Mouse (Mus musculus) limb, embryonic 13.5 days (tissue): Measurements from ENCODE around the gene Hoxa13. TPM values are rescaled to one million over a fixed set of nuclear protein-coding genes. Genes with fewer than 3 reads are reported as not detected.
A peak's percentile ranks its signal among the peaks of the same experiment; 100 is the strongest.

Experiments used
- ATAC-seq: fragments of 200-750 bp; cut with Nextera tagmentation; 2 replicates; pipeline ENCODE4 v1.8.0; 2017; ENCODE audit warnings: low read depth, moderate number of reproducible peaks, moderate TSS enrichment; ENCODE audit not compliant: low FRiP score
- H3K27ac ChIP-seq: fragments of 300-500 bp; sonication (generic); 2 replicates; pipeline ENCODE4 v1.5.1; 2015; ENCODE audit warnings: inconsistent platforms, mild to moderate bottlenecking, moderate library complexity
- H3K27me3 ChIP-seq: fragments of 300-500 bp; sonication (generic); 2 replicates; pipeline ENCODE4 v1.6.1; 2015; ENCODE audit warnings: mild to moderate bottlenecking, inconsistent platforms
- H3K36me3 ChIP-seq: fragments of 300-500 bp; sonication (generic); 2 replicates; pipeline ENCODE4 v1.6.1; 2015; ENCODE audit warnings: inconsistent platforms, mild to moderate bottlenecking, moderate library complexity
- H3K4me1 ChIP-seq: fragments of 300-500 bp; sonication (generic); 2 replicates; pipeline ENCODE4 v1.6.1; 2015; ENCODE audit warnings: inconsistent platforms
- H3K4me2 ChIP-seq: fragments of 300-500 bp; sonication (generic); replicated peaks from 2 replicates; pipeline ENCODE4 v1.6.1; 2015; ENCODE audit warnings: inconsistent platforms, mild to moderate bottlenecking, moderate library complexity
- H3K4me3 ChIP-seq: fragments of 300-500 bp; sonication (generic); 2 replicates; pipeline ENCODE4 v1.5.1; 2015; ENCODE audit warnings: moderate library complexity, mild to moderate bottlenecking, inconsistent platforms
- H3K9ac ChIP-seq: fragments of 300-500 bp; sonication (generic); 2 replicates; pipeline ENCODE4 v1.6.1; 2015; ENCODE audit warnings: mild to moderate bottlenecking, inconsistent platforms
- H3K9me3 ChIP-seq: fragments of 300-500 bp; sonication (generic); 2 replicates; pipeline ENCODE4 v1.6.1; 2016; ENCODE audit warnings: inconsistent platforms
- WGBS: fragments of 180-500 bp; shearing (Covaris S2); methylation state at CpG from one replicate; pipeline ENCODE4 v1.1.7; 2015; 5-methylcytosine and 5-hydroxymethylcytosine counted together
- polyA plus RNA-seq: library from polyadenylated mRNA; unstranded; fragments of >200 nt; fragmentation: Nextera tagmentation; extraction: Ambion mirVana; gene quantifications from 2 replicates; pipeline ENCODE4 v1.2.1, GENCODE M21; 2015

The Hoxa13 gene
- polyA plus RNA-seq, 1 experiment from 2014 or later: 24.5 TPM

- Histone ChIP-seq H3K4me1 (peaks cover 25% of the 10 kb centered on the region), H3K9me3 (no peaks in the 10 kb centered on the region), H3K27ac (peak overlapping the region; percentile 100), H3K36me3 (peaks cover 35% of the 10 kb centered on the region), H3K9ac (peak overlapping the region; percentile 100), H3K4me3 (peak overlapping the region; percentile 95), H3K27me3 (no peaks in the 10 kb centered on the region), H3K4me2 (peak overlapping the region; percentile 75)
- no peak for ATAC-seq
- WGBS: under 1% methylated on average over 18 of the region's 18 CpGs
Measured at GRCm38 (mm10) chr6:52232568-52232965, 28.1 kb downstream of the Hoxa13 start.

GRCm38 (mm10) chr6:52231885-52232567, 28.7 kb downstream of the Hoxa13 start:
- peak overlapping the region; percentile 100 for H3K9ac ChIP-seq
- no peak for ATAC-seq
- H3K4me2 ChIP-seq: peak overlapping the region; percentile 75
- H3K36me3 ChIP-seq: peaks cover 35% of the 10 kb centered on the region
- peaks cover 28% of the 10 kb centered on the region for H3K4me1 ChIP-seq
- H3K4me3 ChIP-seq: peak overlapping the region; percentile 95
- H3K9me3 ChIP-seq: no peaks in the 10 kb centered on the region
- peak overlapping the region; percentile 100 for H3K27ac ChIP-seq
- WGBS: under 1% methylated on average over 18 of the region's 18 CpGs
- no peaks in the 10 kb centered on the region for H3K27me3 ChIP-seq

- H3K9ac ChIP-seq: peak within 1 kb of the TSS; percentile 100
- under 1% methylated on average over 24 of the region's 36 CpGs for WGBS
Measured at GRCm38 (mm10) chr6:52230516-52231165, 30.0 kb downstream of the Hoxa13 start, which contains the start of gene Hoxa9. TSS of gene Hoxa9 (minus strand) at chr6:52231089.

GRCm38 (mm10) chr6:52229558-52230416, 30.9 kb downstream of the Hoxa13 start:
- H3K4me2 ChIP-seq: peak overlapping the region; percentile 89
- H3K4me1 ChIP-seq: peaks cover 12% of the 10 kb centered on the region
- H3K36me3 ChIP-seq: peaks cover 40% of the 10 kb centered on the region
- no peaks in the 10 kb centered on the region for H3K27me3 ChIP-seq
- peak overlapping the region; percentile 99 for H3K9ac ChIP-seq
- H3K9me3 ChIP-seq: no peaks in the 10 kb centered on the region
- peak overlapping the region; percentile 99 for H3K27ac ChIP-seq
- H3K4me3 ChIP-seq: peak overlapping the region; percentile 95
- under 1% methylated on average over 44 of the region's 44 CpGs for WGBS
- no peak for ATAC-seq

More at GRCm38 (mm10) chr6:52230516-52231165, 30.0 kb downstream of the Hoxa13 start, which contains the start of gene Hoxa9:
- no peaks in the 10 kb centered on the region for H3K9me3 ChIP-seq
- H3K4me3 ChIP-seq: peak within 1 kb of the TSS; percentile 95
- peaks cover 31% of the 10 kb centered on the region for H3K36me3 ChIP-seq
- peak within 1 kb of the TSS; percentile 89 for H3K4me2 ChIP-seq
- ATAC-seq: peak; percentile 25; the same call in 1 of the 2 replicates
- peak within 1 kb of the TSS; percentile 100 for H3K27ac ChIP-seq
- H3K4me1 ChIP-seq: peaks cover 19% of the 10 kb centered on the region
- H3K27me3 ChIP-seq: no peaks in the 10 kb centered on the region

- Histone ChIP-seq H3K36me3 (peaks cover 41% of the 10 kb centered on the region), H3K27ac (peak overlapping the region; percentile 99), H3K4me3 (peak overlapping the region; percentile 95), H3K27me3 (no peaks in the 10 kb centered on the region), H3K4me1 (peaks cover 12% of the 10 kb centered on the region), H3K9ac (peak overlapping the region; percentile 99), H3K4me2 (peak overlapping the region; percentile 89), H3K9me3 (no peaks in the 10 kb centered on the region)
- ATAC-seq: no peak
- under 1% methylated on average over 38 of the region's 38 CpGs for WGBS
Measured at GRCm38 (mm10) chr6:52228475-52229465, 31.9 kb downstream of the Hoxa13 start.

- WGBS: 3% methylated on average over 11 of the region's 11 CpGs
- peak overlapping the region; percentile 99 for H3K27ac ChIP-seq
- peaks cover 38% of the 10 kb centered on the region for H3K36me3 ChIP-seq
- peak overlapping the region; percentile 99 for H3K9ac ChIP-seq
- no peaks in the 10 kb centered on the region for H3K27me3 ChIP-seq
- H3K4me1 ChIP-seq: peaks cover 12% of the 10 kb centered on the region
- H3K9me3 ChIP-seq: no peaks in the 10 kb centered on the region
- no peak for ATAC-seq
- peak overlapping the region; percentile 86 for H3K4me3 ChIP-seq
- peak overlapping the region; percentile 93 for H3K4me2 ChIP-seq
Measured at GRCm38 (mm10) chr6:52227470-52228222, 33.0 kb downstream of the Hoxa13 start.

GRCm38 (mm10) chr6:52226569-52227257, 34.0 kb downstream of the Hoxa13 start:
- 1% methylated on average over 26 of the region's 26 CpGs for WGBS
- H3K36me3 ChIP-seq: peaks cover 29% of the 10 kb centered on the region
- H3K27ac ChIP-seq: peak overlapping the region; percentile 99
- H3K4me1 ChIP-seq: peaks cover 18% of the 10 kb centered on the region
- peak overlapping the region; percentile 99 for H3K9ac ChIP-seq
- H3K4me3 ChIP-seq: peak overlapping the region; percentile 86
- H3K4me2 ChIP-seq: peak overlapping the region; percentile 93
- peak; percentile 3; the same call in 1 of the 2 replicates for ATAC-seq
- no peaks in the 10 kb centered on the region for H3K9me3 ChIP-seq
- no peaks in the 10 kb centered on the region for H3K27me3 ChIP-seq

GRCm38 (mm10) chr6:52225612-52226568, 34.8 kb downstream of the Hoxa13 start:
- no peaks in the 10 kb centered on the region for H3K9me3 ChIP-seq
- H3K9ac ChIP-seq: peak overlapping the region; percentile 99
- WGBS: under 1% methylated on average over 69 of the region's 69 CpGs
- peak overlapping the region; percentile 86 for H3K4me3 ChIP-seq
- ATAC-seq: peak; percentile 62
- no peaks in the 10 kb centered on the region for H3K27me3 ChIP-seq
- H3K4me2 ChIP-seq: peak overlapping the region; percentile 93
- peaks cover 27% of the 10 kb centered on the region for H3K36me3 ChIP-seq
- H3K27ac ChIP-seq: peak overlapping the region; percentile 99
- H3K4me1 ChIP-seq: peaks cover 25% of the 10 kb centered on the region

- peaks cover 24% of the 10 kb centered on the region for H3K36me3 ChIP-seq
- peak overlapping the region; percentile 99 for H3K9ac ChIP-seq
- 0 out of 2 replicates have a peak, but pooled peaks cover under 1% of the 10 kb centered on the region for H3K27me3 ChIP-seq
- under 1% methylated on average over 36 of the region's 36 CpGs for whole genome bisulfite sequencing
- H3K4me2 ChIP-seq: peak overlapping the region; percentile 93
- H3K27ac ChIP-seq: peak overlapping the region; percentile 99
- ATAC-seq: no peak
- peaks cover 33% of the 10 kb centered on the region for H3K4me1 ChIP-seq
- H3K9me3 ChIP-seq: no peaks in the 10 kb centered on the region
- peak overlapping the region; percentile 86 for H3K4me3 ChIP-seq
Measured at GRCm38 (mm10) chr6:52224895-52225611, 35.6 kb downstream of the Hoxa13 start.
